Mouse (Mus musculus): ENCODE data around the gene Olfr1249. TPM values are rescaled to one million over a fixed set of nuclear protein-coding genes. Genes with fewer than 3 reads are reported as not detected.

The Olfr1249 gene
- not detected for polyA plus RNA-seq (2015; fragmentation: Illumina TruSeq; extraction: RNeasy Lipid Tissue Mini Kit (QIAGEN cat#74804); ENCODE audit: insufficient read depth, low read depth, low replicate concordance)

GRCm38 (mm10) chr2:89634883-89635282, at the start of gene Olfr1249:
Olfr1249 (minus strand) TSS chr2:89634983.

DNA sequence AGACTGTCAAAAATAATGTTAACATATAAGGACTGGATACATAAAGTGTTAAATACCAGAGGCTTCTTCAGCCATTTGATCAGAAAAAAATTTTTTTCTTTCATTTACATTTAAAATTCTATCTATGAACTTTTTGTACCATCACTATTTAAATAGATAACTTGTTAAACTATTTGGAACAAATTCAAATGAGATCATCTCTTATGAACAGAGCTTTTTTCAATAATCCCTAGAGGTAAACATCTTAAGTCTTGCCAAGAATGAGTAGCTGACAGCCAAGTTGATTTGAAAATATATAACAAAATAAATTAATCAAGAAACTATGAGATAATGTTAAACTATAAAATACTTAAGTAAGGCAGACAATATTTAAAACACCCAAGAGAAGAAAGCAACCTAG, 37.1 kb upstream of the Olfr1249 start, which contains the start of gene Olfr1251:
Gene Olfr1251 (minus strand): TSS at position 101 of the 400 bp plus-strand sequence.

GRCm38 (mm10) chr2:89661367-89661766, 26.6 kb upstream of the Olfr1249 start, which contains the start of gene Olfr1250:
Olfr1250 (minus strand) TSS chr2:89661467.

DNA sequence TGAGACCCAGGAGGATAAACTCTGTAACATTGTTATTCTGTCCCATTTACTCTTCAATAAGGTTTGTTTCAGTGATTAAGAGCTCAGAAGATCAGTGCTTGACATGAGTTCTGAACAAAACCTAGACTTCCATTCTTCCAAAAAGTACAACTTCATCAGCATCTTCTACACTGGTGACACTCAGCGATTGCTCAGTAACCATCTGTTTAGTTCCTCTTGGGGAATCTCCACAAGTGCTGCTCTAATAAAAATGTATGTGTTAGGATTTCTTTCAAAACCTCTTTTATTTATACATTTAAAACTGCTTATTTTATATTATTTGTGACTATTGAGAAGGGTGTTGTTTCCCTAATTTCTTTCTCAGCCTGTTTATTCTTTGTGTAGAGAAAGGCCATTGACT, 16.6 kb downstream of the Olfr1249 start, which contains the start of gene Olfr1248:
Gene Olfr1248 (minus strand): TSS at position 101 of the 400 bp plus-strand sequence.

DNA sequence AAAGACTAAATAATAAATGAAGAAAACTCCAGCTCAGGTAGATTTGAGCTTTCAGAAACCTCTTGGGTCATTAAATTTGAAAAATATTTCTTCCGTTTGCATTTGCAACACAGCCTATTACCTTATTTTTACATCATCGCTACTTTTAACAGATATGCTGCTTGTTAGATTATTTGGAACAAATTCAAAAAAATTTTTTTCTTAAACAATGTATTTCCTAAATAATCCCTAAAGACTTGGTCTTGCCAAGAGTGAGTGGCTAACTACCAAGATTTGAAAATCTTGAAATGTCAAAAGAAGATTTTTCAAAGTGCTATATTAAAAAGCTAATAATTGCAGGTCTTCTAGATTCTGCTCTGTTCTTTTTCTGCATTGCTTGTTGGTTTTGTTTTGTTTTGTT, 20.8 kb downstream of the Olfr1249 start, which contains the start of gene Olfr1247:
Gene Olfr1247 (minus strand): TSS at position 101 of the 400 bp plus-strand sequence.

DNA sequence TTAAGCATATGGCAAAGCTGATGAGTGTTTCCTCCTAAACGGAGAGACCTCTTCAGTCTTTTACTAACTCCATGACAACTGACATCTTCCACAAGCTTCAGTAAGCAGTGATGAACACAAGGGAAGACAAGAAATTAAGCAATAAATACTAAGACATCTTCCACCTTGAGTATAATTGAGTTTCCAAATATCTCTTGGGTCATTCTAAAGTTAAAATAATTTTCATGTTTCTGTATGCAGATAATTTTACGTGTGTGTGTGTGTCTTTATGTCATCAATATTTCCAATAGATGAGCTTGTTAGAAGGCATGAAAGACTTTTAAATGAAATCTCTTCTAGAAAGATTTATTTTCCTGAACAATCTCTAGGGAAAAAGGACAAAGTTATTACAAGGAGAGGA, 41.7 kb downstream of the Olfr1249 start, which contains the start of gene Olfr1246:
Gene Olfr1246 (minus strand): TSS at position 101 of the 400 bp plus-strand sequence.

Other genes with a start within 250 kb of the Olfr1249 start
- gene Olfr1238, start 225.3 kb downstream of the Olfr1249 start, polyA plus RNA-seq (2015; fragmentation: Illumina TruSeq; extraction: RNeasy Lipid Tissue Mini Kit (QIAGEN cat#74804); ENCODE audit: insufficient read depth, low read depth, low replicate concordance), result not detected
- gene Olfr1239, start 214.6 kb downstream of the Olfr1249 start, polyA plus RNA-seq (2015; fragmentation: Illumina TruSeq; extraction: RNeasy Lipid Tissue Mini Kit (QIAGEN cat#74804); ENCODE audit: insufficient read depth, low read depth, low replicate concordance), result not detected
- gene Olfr1240, start 192.0 kb downstream of the Olfr1249 start, polyA plus RNA-seq (2015; fragmentation: Illumina TruSeq; extraction: RNeasy Lipid Tissue Mini Kit (QIAGEN cat#74804); ENCODE audit: insufficient read depth, low read depth, low replicate concordance), result not detected
- not detected for gene Olfr1241, start 147.9 kb downstream of the Olfr1249 start, polyA plus RNA-seq (2015; fragmentation: Illumina TruSeq; extraction: RNeasy Lipid Tissue Mini Kit (QIAGEN cat#74804); ENCODE audit: insufficient read depth, low read depth, low replicate concordance)
- not detected for gene Olfr1242, start 136.6 kb downstream of the Olfr1249 start, polyA plus RNA-seq (2015; fragmentation: Illumina TruSeq; extraction: RNeasy Lipid Tissue Mini Kit (QIAGEN cat#74804); ENCODE audit: insufficient read depth, low read depth, low replicate concordance)
- gene Olfr1243, start 103.5 kb downstream of the Olfr1249 start, polyA plus RNA-seq (2015; fragmentation: Illumina TruSeq; extraction: RNeasy Lipid Tissue Mini Kit (QIAGEN cat#74804); ENCODE audit: insufficient read depth, low read depth, low replicate concordance), result not detected
- gene Olfr1245, start 56.5 kb downstream of the Olfr1249 start, polyA plus RNA-seq (2015; fragmentation: Illumina TruSeq; extraction: RNeasy Lipid Tissue Mini Kit (QIAGEN cat#74804); ENCODE audit: insufficient read depth, low read depth, low replicate concordance), result not detected
- not detected for gene Olfr1246, start 41.8 kb downstream of the Olfr1249 start, polyA plus RNA-seq (2015; fragmentation: Illumina TruSeq; extraction: RNeasy Lipid Tissue Mini Kit (QIAGEN cat#74804); ENCODE audit: insufficient read depth, low read depth, low replicate concordance)
- not detected for gene Olfr1247, start 20.9 kb downstream of the Olfr1249 start, polyA plus RNA-seq (2015; fragmentation: Illumina TruSeq; extraction: RNeasy Lipid Tissue Mini Kit (QIAGEN cat#74804); ENCODE audit: insufficient read depth, low read depth, low replicate concordance)
- not detected for gene Olfr1248, start 16.7 kb downstream of the Olfr1249 start, polyA plus RNA-seq (2015; fragmentation: Illumina TruSeq; extraction: RNeasy Lipid Tissue Mini Kit (QIAGEN cat#74804); ENCODE audit: insufficient read depth, low read depth, low replicate concordance)
- not detected for gene Olfr1250, start 26.5 kb upstream of the Olfr1249 start, polyA plus RNA-seq (2015; fragmentation: Illumina TruSeq; extraction: RNeasy Lipid Tissue Mini Kit (QIAGEN cat#74804); ENCODE audit: insufficient read depth, low read depth, low replicate concordance)
- not detected for gene Olfr1251, start 37.0 kb upstream of the Olfr1249 start, polyA plus RNA-seq (2015; fragmentation: Illumina TruSeq; extraction: RNeasy Lipid Tissue Mini Kit (QIAGEN cat#74804); ENCODE audit: insufficient read depth, low read depth, low replicate concordance)
- not detected for gene Olfr1252, start 90.0 kb upstream of the Olfr1249 start, polyA plus RNA-seq (2015; fragmentation: Illumina TruSeq; extraction: RNeasy Lipid Tissue Mini Kit (QIAGEN cat#74804); ENCODE audit: insufficient read depth, low read depth, low replicate concordance)
- not detected for gene Olfr1253, start 122.1 kb upstream of the Olfr1249 start, polyA plus RNA-seq (2015; fragmentation: Illumina TruSeq; extraction: RNeasy Lipid Tissue Mini Kit (QIAGEN cat#74804); ENCODE audit: insufficient read depth, low read depth, low replicate concordance)
- not detected for gene Olfr1254, start 158.6 kb upstream of the Olfr1249 start, polyA plus RNA-seq (2015; fragmentation: Illumina TruSeq; extraction: RNeasy Lipid Tissue Mini Kit (QIAGEN cat#74804); ENCODE audit: insufficient read depth, low read depth, low replicate concordance)
- not detected for gene Olfr1255, start 177.1 kb upstream of the Olfr1249 start, polyA plus RNA-seq (2015; fragmentation: Illumina TruSeq; extraction: RNeasy Lipid Tissue Mini Kit (QIAGEN cat#74804); ENCODE audit: insufficient read depth, low read depth, low replicate concordance)
- gene Olfr1256, start 206.6 kb upstream of the Olfr1249 start, polyA plus RNA-seq (2015; fragmentation: Illumina TruSeq; extraction: RNeasy Lipid Tissue Mini Kit (QIAGEN cat#74804); ENCODE audit: insufficient read depth, low read depth, low replicate concordance), result not detected
- not detected for gene Olfr48, start 213.2 kb upstream of the Olfr1249 start, polyA plus RNA-seq (2015; fragmentation: Illumina TruSeq; extraction: RNeasy Lipid Tissue Mini Kit (QIAGEN cat#74804); ENCODE audit: insufficient read depth, low read depth, low replicate concordance)
- gene Olfr1257, start 243.5 kb upstream of the Olfr1249 start, polyA plus RNA-seq (2015; fragmentation: Illumina TruSeq; extraction: RNeasy Lipid Tissue Mini Kit (QIAGEN cat#74804); ENCODE audit: insufficient read depth, low read depth, low replicate concordance), result not detected

Data from pancreas, adult 10 weeks (tissue).